Mouse (Mus musculus): ENCODE data around the gene Duoxa1. TPM values are rescaled to one million over a fixed set of nuclear protein-coding genes. Genes with fewer than 3 reads are reported as not detected.
"Not testable (repeated sequence)": the region's sequence is repeated elsewhere in the genome, so short reads cannot be mapped to it uniquely, and the experiment has no call there.

Gene Duoxa1
- total and polyA plus RNA-seq, 2 experiments from 2014 or later = not detected

- Histone ChIP-seq H3K4me3 (ENCODE audit: low read depth, low read length) (no peak overlapping the region), H3K27ac (ENCODE audit: low read depth) (0 out of 2 replicates have a peak overlapping the region, but pooled peaks have one; percentile 25), H3K9ac (replicated peaks; ENCODE audit: low read depth, low read length) (0 out of 2 replicates have a peak overlapping the region, but pooled peaks have one; percentile 20), H3K36me3 (replicated peaks; ENCODE audit: control insufficient read depth, insufficient read depth, low read length) (peaks cover 10% of the 10 kb centered on the region; the same call in 1 of the 2 replicates), H3K27me3 (ENCODE audit: control insufficient read depth, insufficient read depth, low read length) (peaks cover 4% of the 10 kb centered on the region; the same call in 1 of the 2 replicates), H3K4me1 (ENCODE audit: control insufficient read depth, insufficient read depth) (peaks cover 16% of the 10 kb centered on the region), H3K4me2 (ENCODE audit: low read depth, low read length) (no peak overlapping the region), H3K9me3 (replicated peaks; ENCODE audit: control insufficient read depth, low read length) (no peaks in the 10 kb centered on the region)
- ATAC-seq (ENCODE audit: insufficient read depth, low read depth) (no peak), DNase-seq (ENCODE audit: low spot score) (no peak)
- TF ChIP-seq EP300 (IDR thresholded peaks at IDR 0.05; ENCODE audit: low read depth) (no peak), CTCF (IDR thresholded peaks at IDR 0.05; ENCODE audit: low read depth) (no peak)
- 57% methylated on average over 5 of the region's 5 CpGs for WGBS
Measured at GRCm38 (mm10) chr2:122351156-122351930, 37.8 kb upstream of the Duoxa1 start.

GRCm38 (mm10) chr2:122349136-122349785, 35.7 kb upstream of the Duoxa1 start:
- H3K27me3 ChIP-seq (ENCODE audit: control insufficient read depth, insufficient read depth, low read length) = peaks cover 4% of the 10 kb centered on the region; the same call in 1 of the 2 replicates
- ATAC-seq (ENCODE audit: insufficient read depth, low read depth) (peak; percentile 52), DNase-seq (ENCODE audit: low spot score) (no peak)
- H3K36me3 ChIP-seq (replicated peaks; ENCODE audit: control insufficient read depth, insufficient read depth, low read length) = 0 out of 2 replicates have a peak, but pooled peaks cover 5% of the 10 kb centered on the region
- peak overlapping the region; percentile 60 for H3K9ac ChIP-seq (replicated peaks; ENCODE audit: low read depth, low read length)
- peaks cover 10% of the 10 kb centered on the region for H3K4me1 ChIP-seq (ENCODE audit: control insufficient read depth, insufficient read depth)
- peak overlapping the region; percentile 94 for H3K27ac ChIP-seq (ENCODE audit: low read depth)
- WGBS = 13% methylated on average over 14 of the region's 14 CpGs
- no peak for TF ChIP-seq CTCF (IDR thresholded peaks at IDR 0.05; ENCODE audit: low read depth)
- no peak for TF ChIP-seq EP300 (IDR thresholded peaks at IDR 0.05; ENCODE audit: low read depth)
- H3K4me3 ChIP-seq (ENCODE audit: low read depth, low read length) = peak overlapping the region; percentile 67
- H3K9me3 ChIP-seq (replicated peaks; ENCODE audit: control insufficient read depth, low read length) = no peaks in the 10 kb centered on the region
- peak overlapping the region; percentile 89 for H3K4me2 ChIP-seq (ENCODE audit: low read depth, low read length)

- Histone ChIP-seq H3K36me3 (replicated peaks; ENCODE audit: control insufficient read depth, insufficient read depth, low read length) (0 out of 2 replicates have a peak, but pooled peaks cover 5% of the 10 kb centered on the region), H3K4me2 (ENCODE audit: low read depth, low read length) (peak overlapping the region; percentile 89), H3K9ac (replicated peaks; ENCODE audit: low read depth, low read length) (peak overlapping the region; percentile 60), H3K27me3 (ENCODE audit: control insufficient read depth, insufficient read depth, low read length) (peaks cover 4% of the 10 kb centered on the region; the same call in 1 of the 2 replicates), H3K9me3 (replicated peaks; ENCODE audit: control insufficient read depth, low read length) (no peaks in the 10 kb centered on the region), H3K27ac (ENCODE audit: low read depth) (peak overlapping the region; percentile 94), H3K4me3 (ENCODE audit: low read depth, low read length) (peak overlapping the region; percentile 67), H3K4me1 (ENCODE audit: control insufficient read depth, insufficient read depth) (peaks cover 8% of the 10 kb centered on the region)
- under 1% methylated on average over 46 of the region's 63 CpGs for WGBS
- TF ChIP-seq CTCF (IDR thresholded peaks at IDR 0.05; ENCODE audit: low read depth) (peak; percentile 72), EP300 (IDR thresholded peaks at IDR 0.05; ENCODE audit: low read depth) (0 out of 2 replicates have a peak, but pooled peaks have one; percentile 41)
- DNase-seq (ENCODE audit: low spot score) (peak; percentile 79), ATAC-seq (ENCODE audit: insufficient read depth, low read depth) (peak; percentile 88)
Measured at GRCm38 (mm10) chr2:122348531-122349131, 35.1 kb upstream of the Duoxa1 start.

GRCm38 (mm10) chr2:122347257-122347656, 33.7 kb upstream of the Duoxa1 start:
- Histone ChIP-seq H3K4me1 (ENCODE audit: control insufficient read depth, insufficient read depth) (peaks cover 8% of the 10 kb centered on the region), H3K36me3 (replicated peaks; ENCODE audit: control insufficient read depth, insufficient read depth, low read length) (no peaks in the 10 kb centered on the region), H3K4me3 (ENCODE audit: low read depth, low read length) (no peak overlapping the region), H3K9me3 (replicated peaks; ENCODE audit: control insufficient read depth, low read length) (no peaks in the 10 kb centered on the region), H3K27me3 (ENCODE audit: control insufficient read depth, insufficient read depth, low read length) (peaks cover 4% of the 10 kb centered on the region; the same call in 1 of the 2 replicates), H3K4me2 (ENCODE audit: low read depth, low read length) (no peak overlapping the region), H3K9ac (replicated peaks; ENCODE audit: low read depth, low read length) (no peak overlapping the region), H3K27ac (ENCODE audit: low read depth) (no peak overlapping the region)
- TF ChIP-seq EP300 (IDR thresholded peaks at IDR 0.05; ENCODE audit: low read depth) = no peak
- TF ChIP-seq CTCF (IDR thresholded peaks at IDR 0.05; ENCODE audit: low read depth) = no peak
- DNase-seq (ENCODE audit: low spot score) (no peak), ATAC-seq (ENCODE audit: insufficient read depth, low read depth) (no peak)
- WGBS = 86% methylated on average over 3 of the region's 3 CpGs

- DNase-seq (ENCODE audit: low spot score); ATAC-seq (ENCODE audit: insufficient read depth, low read depth); H3K9ac ChIP-seq (replicated peaks; ENCODE audit: low read depth, low read length); H3K4me1 ChIP-seq (ENCODE audit: control insufficient read depth, insufficient read depth); H3K9me3 ChIP-seq (replicated peaks; ENCODE audit: control insufficient read depth, low read length); H3K27me3 ChIP-seq (ENCODE audit: control insufficient read depth, insufficient read depth, low read length); H3K27ac ChIP-seq (ENCODE audit: low read depth); H3K4me3 ChIP-seq (ENCODE audit: low read depth, low read length); H3K36me3 ChIP-seq (replicated peaks; ENCODE audit: control insufficient read depth, insufficient read depth, low read length); H3K4me2 ChIP-seq (ENCODE audit: low read depth, low read length): not testable (repeated sequence)
- WGBS = 75% methylated on average over 6 of the region's 6 CpGs
Measured at GRCm38 (mm10) chr2:122346164-122346563, 32.6 kb upstream of the Duoxa1 start.
